Mouse (Mus musculus): Measurements from ENCODE around the gene Wrap73.

DNA sequence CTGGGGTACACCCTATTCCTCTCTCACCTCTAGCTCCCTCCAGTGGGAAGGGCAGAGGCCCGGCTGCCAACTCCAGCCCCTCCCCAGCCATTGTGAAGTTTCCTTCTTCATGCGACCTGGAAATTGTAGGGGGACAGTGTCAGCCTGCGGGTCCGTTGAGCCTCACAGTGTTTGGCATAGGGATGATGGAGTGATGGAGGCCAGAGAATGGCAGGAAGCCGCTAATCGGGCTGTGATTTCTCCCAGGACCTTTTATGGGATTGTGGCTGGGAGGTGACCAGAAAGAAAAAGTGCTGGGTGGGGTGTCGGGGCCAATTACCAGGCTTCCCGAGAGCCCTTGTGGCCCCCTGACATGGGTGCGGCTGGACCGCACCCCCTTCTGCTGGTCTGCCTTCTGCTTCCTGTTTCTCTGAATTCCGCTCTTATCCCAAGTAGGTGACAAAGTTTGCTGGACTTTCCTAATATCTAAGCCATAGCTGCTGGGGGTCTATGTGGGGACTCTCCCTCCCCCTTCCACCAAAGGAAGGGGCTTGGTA, 43.9 kb downstream of the Wrap73 start:
- no peak for TF ChIP-seq CTCF (IDR thresholded peaks at IDR 0.05; ENCODE audit: low read depth)
- no peak for TF ChIP-seq EP300 (optimal IDR thresholded peaks at IDR 0.05)
